Mouse (Mus musculus) heart, embryonic 15.5 days (tissue): Measurements from ENCODE around the gene B3gntl1. TPM values are rescaled to one million over a fixed set of nuclear protein-coding genes. Genes with fewer than 3 reads are reported as not detected.

Experiments used
- ATAC-seq: fragments of 200-750 bp; cut with Nextera tagmentation; replicated peaks from 2 replicates; pipeline ENCODE4 v1.8.0; 2017; ENCODE audit warnings: low read depth, moderate TSS enrichment; ENCODE audit not compliant: insufficient number of reproducible peaks, insufficient read depth, low FRiP score
- H3K27ac ChIP-seq: fragments of 300-500 bp; sonication (generic); 2 replicates; pipeline ENCODE4 v1.5.1; 2015; ENCODE audit warnings: mild to moderate bottlenecking, inconsistent platforms
- H3K27me3 ChIP-seq: fragments of 300-500 bp; sonication (generic); 2 replicates; pipeline ENCODE4 v1.6.1; 2015; ENCODE audit warnings: inconsistent platforms
- H3K36me3 ChIP-seq: fragments of 300-500 bp; sonication (generic); 2 replicates; pipeline ENCODE4 v1.6.1; 2015; ENCODE audit warnings: mild to moderate bottlenecking, inconsistent platforms
- H3K4me1 ChIP-seq: fragments of 300-500 bp; sonication (generic); replicated peaks from 2 replicates; pipeline ENCODE4 v1.6.1; 2015; ENCODE audit warnings: inconsistent platforms
- H3K4me2 ChIP-seq: fragments of 300-500 bp; sonication (generic); 2 replicates; pipeline ENCODE4 v1.6.1; 2015; ENCODE audit warnings: inconsistent platforms, mild to moderate bottlenecking, moderate library complexity
- H3K4me3 ChIP-seq: fragments of 300-500 bp; sonication (generic); 2 replicates; pipeline ENCODE4 v1.5.1; 2015; ENCODE audit warnings: mild to moderate bottlenecking, inconsistent platforms
- H3K9ac ChIP-seq: fragments of 300-500 bp; sonication (generic); 2 replicates; pipeline ENCODE4 v1.6.1; 2015; ENCODE audit warnings: mild to moderate bottlenecking, inconsistent platforms
- H3K9me3 ChIP-seq: fragments of 300-500 bp; sonication (generic); replicated peaks from 2 replicates; pipeline ENCODE4 v1.6.1; 2016; ENCODE audit warnings: inconsistent platforms
- WGBS: fragments of 180-500 bp; shearing (Covaris S2); methylation state at CpG from one replicate; pipeline ENCODE4 v1.1.7; 2015; ENCODE audit warnings: mixed read lengths; 5-methylcytosine and 5-hydroxymethylcytosine counted together
- polyA plus RNA-seq: library from polyadenylated mRNA; unstranded; fragments of >200 nt; fragmentation: Nextera tagmentation; extraction: Ambion mirVana; gene quantifications from 2 replicates; pipeline ENCODE4 v1.2.1, GENCODE M21; 2015

B3gntl1 gene
- 5.4 and 6.6 TPM in 2 replicates for polyA plus RNA-seq

GRCm38 (mm10) chr11:121672990-121673572, at the start of gene B3gntl1:
Gene B3gntl1, minus strand, starts transcription at chr11:121673153.
- peak within 1 kb of the TSS; percentile 92 for H3K27ac ChIP-seq
- H3K4me2 ChIP-seq: peak within 1 kb of the TSS; percentile 76
- H3K36me3 ChIP-seq: peaks cover 7% of the 10 kb centered on the region
- peak within 1 kb of the TSS; percentile 67 for H3K9ac ChIP-seq
- no peaks in the 10 kb centered on the region for H3K9me3 ChIP-seq
- no peaks in the 10 kb centered on the region for H3K27me3 ChIP-seq
- peaks cover 12% of the 10 kb centered on the region for H3K4me1 ChIP-seq
- H3K4me3 ChIP-seq: peak within 1 kb of the TSS; percentile 75
- ATAC-seq: peak; percentile 100
- WGBS: under 1% methylated on average over 46 of the region's 46 CpGs

GRCm38 (mm10) chr11:121722434-121722833, 49.5 kb upstream of the B3gntl1 start:
- H3K4me3 ChIP-seq: no peak overlapping the region
- H3K27me3 ChIP-seq: no peaks in the 10 kb centered on the region
- H3K36me3 ChIP-seq: 0 out of 2 replicates have a peak, but pooled peaks cover under 1% of the 10 kb centered on the region
- H3K4me2 ChIP-seq: no peak overlapping the region
- H3K9ac ChIP-seq: no peak overlapping the region
- no peaks in the 10 kb centered on the region for H3K4me1 ChIP-seq
- no peak overlapping the region for H3K27ac ChIP-seq
- WGBS: 58% methylated on average over 2 of the region's 2 CpGs
- H3K9me3 ChIP-seq: no peaks in the 10 kb centered on the region
- ATAC-seq: no peak

GRCm38 (mm10) chr11:121720752-121721151, 47.8 kb upstream of the B3gntl1 start:
- H3K36me3 ChIP-seq: peaks cover 17% of the 10 kb centered on the region
- H3K4me1 ChIP-seq: no peaks in the 10 kb centered on the region
- no peak overlapping the region for H3K9ac ChIP-seq
- 76% methylated on average over 3 of the region's 3 CpGs for WGBS
- no peaks in the 10 kb centered on the region for H3K9me3 ChIP-seq
- H3K27ac ChIP-seq: no peak overlapping the region
- no peak for ATAC-seq
- H3K4me3 ChIP-seq: no peak overlapping the region
- no peaks in the 10 kb centered on the region for H3K27me3 ChIP-seq
- no peak overlapping the region for H3K4me2 ChIP-seq

- ATAC-seq: no peak
- WGBS: 61% methylated on average over 6 of the region's 6 CpGs
These were observed 44.8 kb upstream of the B3gntl1 start for GRCm38 (mm10) chr11:121717724-121718123.

GRCm38 (mm10) chr11:121714745-121715485, 42.0 kb upstream of the B3gntl1 start:
- H3K4me1 ChIP-seq: no peaks in the 10 kb centered on the region
- no peak overlapping the region for H3K4me2 ChIP-seq
- 62% methylated on average over 2 of the region's 2 CpGs for WGBS
- no peak overlapping the region for H3K9ac ChIP-seq
- no peak overlapping the region for H3K27ac ChIP-seq
- no peaks in the 10 kb centered on the region for H3K9me3 ChIP-seq
- peaks cover 22% of the 10 kb centered on the region for H3K36me3 ChIP-seq
- H3K4me3 ChIP-seq: no peak overlapping the region
- H3K27me3 ChIP-seq: no peaks in the 10 kb centered on the region
- no peak for ATAC-seq

More at GRCm38 (mm10) chr11:121717724-121718123, 44.8 kb upstream of the B3gntl1 start:
- Histone ChIP-seq H3K9me3 (no peaks in the 10 kb centered on the region), H3K9ac (no peak overlapping the region), H3K4me1 (no peaks in the 10 kb centered on the region), H3K27ac (no peak overlapping the region), H3K36me3 (peaks cover 22% of the 10 kb centered on the region), H3K4me2 (no peak overlapping the region), H3K27me3 (no peaks in the 10 kb centered on the region), H3K4me3 (no peak overlapping the region)

GRCm38 (mm10) chr11:121713569-121713968, 40.6 kb upstream of the B3gntl1 start:
- no peak overlapping the region for H3K4me3 ChIP-seq
- H3K9ac ChIP-seq: no peak overlapping the region
- H3K9me3 ChIP-seq: no peaks in the 10 kb centered on the region
- H3K36me3 ChIP-seq: peaks cover 22% of the 10 kb centered on the region
- H3K27ac ChIP-seq: no peak overlapping the region
- WGBS: 93% methylated on average over 2 of the region's 2 CpGs
- no peak overlapping the region for H3K4me2 ChIP-seq
- no peak for ATAC-seq
- no peaks in the 10 kb centered on the region for H3K27me3 ChIP-seq
- H3K4me1 ChIP-seq: no peaks in the 10 kb centered on the region

GRCm38 (mm10) chr11:121712987-121713386, 40.0 kb upstream of the B3gntl1 start:
- no peak for ATAC-seq

GRCm38 (mm10) chr11:121710245-121710644, 37.3 kb upstream of the B3gntl1 start:
- ATAC-seq: no peak

More at GRCm38 (mm10) chr11:121712987-121713386, 40.0 kb upstream of the B3gntl1 start:
- 82% methylated on average over 6 of the region's 6 CpGs for WGBS
- Histone ChIP-seq H3K4me1 (no peaks in the 10 kb centered on the region), H3K4me2 (no peak overlapping the region), H3K9me3 (no peaks in the 10 kb centered on the region), H3K4me3 (no peak overlapping the region), H3K9ac (no peak overlapping the region), H3K36me3 (peaks cover 22% of the 10 kb centered on the region), H3K27me3 (no peaks in the 10 kb centered on the region), H3K27ac (no peak overlapping the region)

GRCm38 (mm10) chr11:121709278-121709677, 36.3 kb upstream of the B3gntl1 start:
- no peaks in the 10 kb centered on the region for H3K36me3 ChIP-seq
- H3K9me3 ChIP-seq: no peaks in the 10 kb centered on the region
- 57% methylated on average over 4 of the region's 4 CpGs for WGBS
- H3K27me3 ChIP-seq: peaks cover 2% of the 10 kb centered on the region; the same call in 1 of the 2 replicates
- H3K27ac ChIP-seq: no peak overlapping the region
- H3K4me2 ChIP-seq: no peak overlapping the region
- H3K4me1 ChIP-seq: 0 out of 2 replicates have a peak, but pooled peaks cover 4% of the 10 kb centered on the region
- no peak overlapping the region for H3K4me3 ChIP-seq
- no peak for ATAC-seq
- H3K9ac ChIP-seq: no peak overlapping the region

More at GRCm38 (mm10) chr11:121710245-121710644, 37.3 kb upstream of the B3gntl1 start:
- Histone ChIP-seq H3K4me1 (no peaks in the 10 kb centered on the region), H3K4me3 (no peak overlapping the region), H3K36me3 (0 out of 2 replicates have a peak, but pooled peaks cover under 1% of the 10 kb centered on the region), H3K9ac (no peak overlapping the region), H3K9me3 (no peaks in the 10 kb centered on the region), H3K4me2 (no peak overlapping the region), H3K27ac (no peak overlapping the region), H3K27me3 (no peaks in the 10 kb centered on the region)
- WGBS: 91% methylated on average over 5 of the region's 5 CpGs

- ATAC-seq: no peak
These were observed 33.6 kb upstream of the B3gntl1 start for GRCm38 (mm10) chr11:121706521-121707005.

GRCm38 (mm10) chr11:121703619-121704215, 30.8 kb upstream of the B3gntl1 start:
- H3K27ac ChIP-seq: 0 out of 2 replicates have a peak overlapping the region, but pooled peaks have one; percentile 86
- peak overlapping the region; percentile 90 for H3K4me3 ChIP-seq
- 16% methylated on average over 16 of the region's 16 CpGs for WGBS

More at GRCm38 (mm10) chr11:121706521-121707005, 33.6 kb upstream of the B3gntl1 start:
- no peaks in the 10 kb centered on the region for H3K9me3 ChIP-seq
- no peak overlapping the region for H3K27ac ChIP-seq
- H3K36me3 ChIP-seq: no peaks in the 10 kb centered on the region
- peaks cover 19% of the 10 kb centered on the region for H3K4me1 ChIP-seq
- H3K4me2 ChIP-seq: no peak overlapping the region
- H3K27me3 ChIP-seq: peaks cover 3% of the 10 kb centered on the region; the same call in 1 of the 2 replicates
- H3K9ac ChIP-seq: no peak overlapping the region
- WGBS: 38% methylated on average over 7 of the region's 7 CpGs
- no peak overlapping the region for H3K4me3 ChIP-seq

More at GRCm38 (mm10) chr11:121703619-121704215, 30.8 kb upstream of the B3gntl1 start:
- no peak for ATAC-seq
- peak overlapping the region; percentile 95 for H3K4me2 ChIP-seq
- H3K36me3 ChIP-seq: no peaks in the 10 kb centered on the region
- H3K4me1 ChIP-seq: peaks cover 19% of the 10 kb centered on the region
- H3K9me3 ChIP-seq: no peaks in the 10 kb centered on the region
- H3K9ac ChIP-seq: peak overlapping the region; percentile 79
- peaks cover 3% of the 10 kb centered on the region; the same call in 1 of the 2 replicates for H3K27me3 ChIP-seq
